Mouse (Mus musculus) thymus, postnatal 25 days (tissue): Measurements from ENCODE around the gene Gm2012.
"Not testable (repeated sequence)": the region's sequence is repeated elsewhere in the genome, so short reads cannot be mapped to it uniquely, and the experiment has no call there.

Source experiments
- DNase-seq: peaks from one replicate; pipeline ENCODE4 v3.0.0; 2022

The Gm2012 gene

GRCm38 (mm10) chrX:26231255-26231654 lies at the start of gene Gm2012:
Gm2012 (minus strand) TSS chrX:26231355.
- not testable (repeated sequence) for DNase-seq

- DNase-seq, result not testable (repeated sequence)
Observed at GRCm38 (mm10) chrX:26159146-26159545, 72.0 kb downstream of the Gm2012 start.
